Mouse (Mus musculus): Measurements from ENCODE around the gene Rpa1. TPM values are rescaled to one million over a fixed set of nuclear protein-coding genes. Genes with fewer than 3 reads are reported as not detected.

The Rpa1 gene
- polyA plus RNA-seq, 1 experiment from 2014 or later = 49.3 TPM

GRCm38 (mm10) chr11:75355475-75355874, 7.4 kb upstream of the Rpa1 start:
- DNase-seq = no peak
- Histone ChIP-seq H3K9me3 (ENCODE audit: low read length) (no peaks in the 10 kb centered on the region), H3K36me3 (replicated peaks; ENCODE audit: insufficient read depth, low read length) (0 out of 2 replicates have a peak, but pooled peaks cover 2% of the 10 kb centered on the region), H3K4me1 (ENCODE audit: insufficient read depth) (no peaks in the 10 kb centered on the region), H3K4me3 (ENCODE audit: low read depth, low read length) (no peak overlapping the region), H3K27ac (ENCODE audit: low read depth) (no peak overlapping the region), H3K4me2 (ENCODE audit: low read depth, low read length) (no peak overlapping the region), H3K9ac (replicated peaks) (no peak overlapping the region), H3K27me3 (ENCODE audit: insufficient read depth, low read length) (no peaks in the 10 kb centered on the region)
- TF ChIP-seq EP300 (IDR thresholded peaks at IDR 0.05; ENCODE audit: low read depth) (no peak), CTCF (IDR thresholded peaks at IDR 0.05; ENCODE audit: low read depth) (no peak)
- no peak for ATAC-seq
- 88% methylated on average over 1 of the region's 1 CpGs for WGBS (ENCODE audit: insufficient replicate concordance)

GRCm38 (mm10) chr11:75351225-75351624, 3.1 kb upstream of the Rpa1 start:
- DNase-seq (no peak), ATAC-seq (no peak)
- peaks cover 18% of the 10 kb centered on the region for H3K4me1 ChIP-seq (ENCODE audit: insufficient read depth)
- TF ChIP-seq EP300 (IDR thresholded peaks at IDR 0.05; ENCODE audit: low read depth) (no peak), CTCF (IDR thresholded peaks at IDR 0.05; ENCODE audit: low read depth) (no peak)
- H3K36me3 ChIP-seq (replicated peaks; ENCODE audit: insufficient read depth, low read length) = 0 out of 2 replicates have a peak, but pooled peaks cover 2% of the 10 kb centered on the region
- H3K9me3 ChIP-seq (ENCODE audit: low read length) = no peaks in the 10 kb centered on the region
- H3K9ac ChIP-seq (replicated peaks) = no peak overlapping the region
- no peak overlapping the region for H3K27ac ChIP-seq (ENCODE audit: low read depth)
- no peak overlapping the region for H3K4me2 ChIP-seq (ENCODE audit: low read depth, low read length)
- no peaks in the 10 kb centered on the region for H3K27me3 ChIP-seq (ENCODE audit: insufficient read depth, low read length)
- H3K4me3 ChIP-seq (ENCODE audit: low read depth, low read length) = no peak overlapping the region

DNA sequence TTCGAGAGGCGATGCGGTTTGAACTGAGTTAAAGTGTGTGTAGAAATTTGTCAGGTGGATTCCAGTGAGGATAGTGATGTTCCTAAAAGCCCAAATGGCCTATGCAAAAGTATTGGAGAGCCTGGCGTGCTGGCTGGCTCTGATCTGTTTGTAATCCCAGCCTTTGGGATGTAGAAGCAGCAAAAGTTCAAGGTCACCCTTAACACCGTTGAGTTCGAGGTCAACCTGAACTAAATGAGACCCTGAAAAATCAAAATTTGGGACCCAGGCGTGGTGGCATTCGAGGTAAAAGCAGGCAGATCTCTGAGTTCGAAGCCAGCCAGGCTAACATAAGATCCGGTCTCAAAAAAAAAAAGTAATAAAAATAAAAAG, 752 bp upstream of the Rpa1 start:
- Histone ChIP-seq H3K27me3 (ENCODE audit: insufficient read depth, low read length) (no peaks in the 10 kb centered on the region), H3K36me3 (replicated peaks; ENCODE audit: insufficient read depth, low read length) (0 out of 2 replicates have a peak, but pooled peaks cover 2% of the 10 kb centered on the region), H3K4me2 (ENCODE audit: low read depth, low read length) (peak overlapping the region; percentile 84), H3K27ac (ENCODE audit: low read depth) (peak overlapping the region; percentile 88), H3K9ac (replicated peaks) (peak overlapping the region; percentile 81), H3K4me3 (ENCODE audit: low read depth, low read length) (peak overlapping the region; percentile 86), H3K9me3 (ENCODE audit: low read length) (no peaks in the 10 kb centered on the region), H3K4me1 (ENCODE audit: insufficient read depth) (peaks cover 21% of the 10 kb centered on the region)
- 40% methylated on average over 10 of the region's 10 CpGs for WGBS (ENCODE audit: insufficient replicate concordance)
- TF ChIP-seq CTCF (IDR thresholded peaks at IDR 0.05; ENCODE audit: low read depth) = no peak
- no peak for TF ChIP-seq EP300 (IDR thresholded peaks at IDR 0.05; ENCODE audit: low read depth)
- ATAC-seq = no peak
- DNase-seq = no peak

DNA sequence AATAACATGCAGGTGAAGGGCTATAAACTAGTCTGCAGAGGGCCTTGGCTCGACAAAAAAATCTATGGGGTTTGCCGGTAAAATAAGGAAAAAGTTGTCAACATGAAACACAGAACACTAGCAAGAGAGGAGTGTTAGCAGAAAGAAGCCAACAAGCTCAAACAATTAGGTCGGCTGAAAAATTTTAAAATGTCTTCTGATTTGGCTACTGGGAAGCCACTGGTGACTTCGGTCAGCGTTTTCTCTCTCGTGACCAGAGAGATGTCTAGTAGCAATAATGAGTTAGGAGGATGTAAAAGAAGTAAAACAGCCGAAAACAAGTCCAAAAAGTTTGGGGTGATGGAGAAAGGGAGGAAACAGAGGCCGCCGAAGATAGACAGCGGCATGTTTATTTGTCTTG, 528 bp downstream of the Rpa1 start:
- 2% methylated on average over 10 of the region's 10 CpGs for WGBS (ENCODE audit: insufficient replicate concordance)
- Histone ChIP-seq H3K9me3 (ENCODE audit: low read length) (no peaks in the 10 kb centered on the region), H3K4me1 (ENCODE audit: insufficient read depth) (peaks cover 21% of the 10 kb centered on the region), H3K9ac (replicated peaks) (peak overlapping the region; percentile 81), H3K27me3 (ENCODE audit: insufficient read depth, low read length) (no peaks in the 10 kb centered on the region), H3K36me3 (replicated peaks; ENCODE audit: insufficient read depth, low read length) (no peaks in the 10 kb centered on the region), H3K27ac (ENCODE audit: low read depth) (peak overlapping the region; percentile 77), H3K4me3 (ENCODE audit: low read depth, low read length) (peak overlapping the region; percentile 86), H3K4me2 (ENCODE audit: low read depth, low read length) (peak overlapping the region; percentile 84)
- DNase-seq (no peak), ATAC-seq (no peak)
- TF ChIP-seq EP300 (IDR thresholded peaks at IDR 0.05; ENCODE audit: low read depth) (no peak), CTCF (IDR thresholded peaks at IDR 0.05; ENCODE audit: low read depth) (no peak)

DNA sequence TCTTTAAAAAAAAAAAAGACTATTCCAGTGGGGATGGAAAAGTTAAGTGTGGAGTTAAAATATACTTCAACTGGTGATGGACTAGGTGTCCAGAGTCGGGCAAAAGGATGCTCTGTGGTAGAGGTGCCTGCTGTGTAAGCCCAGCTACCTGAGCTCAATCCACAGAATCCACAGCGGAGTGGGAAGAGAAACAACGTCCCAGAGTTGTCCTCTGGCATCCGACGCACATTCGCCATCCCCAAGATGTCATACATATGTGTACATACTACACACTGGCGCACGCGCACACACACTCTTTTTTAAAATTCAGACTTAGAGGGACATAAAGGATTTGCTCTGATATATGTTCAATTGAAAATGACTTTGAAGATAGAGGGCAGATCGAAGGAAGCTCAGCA, 937 bp downstream of the Rpa1 start:
- no peaks in the 10 kb centered on the region for H3K36me3 ChIP-seq (replicated peaks; ENCODE audit: insufficient read depth, low read length)
- no peaks in the 10 kb centered on the region for H3K27me3 ChIP-seq (ENCODE audit: insufficient read depth, low read length)
- 42% methylated on average over 10 of the region's 10 CpGs for WGBS (ENCODE audit: insufficient replicate concordance)
- TF ChIP-seq CTCF (IDR thresholded peaks at IDR 0.05; ENCODE audit: low read depth) = no peak
- peak overlapping the region; percentile 77; the same call in 1 of the 2 replicates for H3K27ac ChIP-seq (ENCODE audit: low read depth)
- DNase-seq = no peak
- peak overlapping the region; percentile 81 for H3K9ac ChIP-seq (replicated peaks)
- H3K4me2 ChIP-seq (ENCODE audit: low read depth, low read length) = peak overlapping the region; percentile 84
- H3K4me3 ChIP-seq (ENCODE audit: low read depth, low read length) = peak overlapping the region; percentile 86
- peaks cover 21% of the 10 kb centered on the region for H3K4me1 ChIP-seq (ENCODE audit: insufficient read depth)
- H3K9me3 ChIP-seq (ENCODE audit: low read length) = no peaks in the 10 kb centered on the region
- ATAC-seq = no peak

- Histone ChIP-seq H3K36me3 (replicated peaks; ENCODE audit: insufficient read depth, low read length) (no peaks in the 10 kb centered on the region; the same call in 1 of the 2 replicates), H3K4me2 (ENCODE audit: low read depth, low read length) (peak overlapping the region; percentile 84), H3K4me1 (ENCODE audit: insufficient read depth) (peaks cover 21% of the 10 kb centered on the region), H3K27me3 (ENCODE audit: insufficient read depth, low read length) (no peaks in the 10 kb centered on the region), H3K27ac (ENCODE audit: low read depth) (no peak overlapping the region), H3K4me3 (ENCODE audit: low read depth, low read length) (peak overlapping the region; percentile 86), H3K9ac (replicated peaks) (peak overlapping the region; percentile 81), H3K9me3 (ENCODE audit: low read length) (no peaks in the 10 kb centered on the region)
- TF ChIP-seq EP300 (IDR thresholded peaks at IDR 0.05; ENCODE audit: low read depth) = no peak
- no peak for TF ChIP-seq CTCF (IDR thresholded peaks at IDR 0.05; ENCODE audit: low read depth)
- 58% methylated on average over 3 of the region's 4 CpGs for WGBS (ENCODE audit: insufficient replicate concordance)
- DNase-seq (no peak), ATAC-seq (no peak)
Measured at GRCm38 (mm10) chr11:75346556-75347187, 1.5 kb downstream of the Rpa1 start.
